Mouse (Mus musculus) spleen, embryonic (tissue): ENCODE results near the gene Eef1akmt2.

Experiments
- CTCF ChIA-PET: fragments of 350-600 bp; sonication (Branson Sonifier 250); formaldehyde crosslinking; loops from one replicate; lab custom pipeline; 2022; lab: Charles Lee

The Eef1akmt2 gene

GRCm38 (mm10) chr7:132873043-132873442 is 20.6 kb upstream of the Eef1akmt2 start:
- CTCF ChIA-PET, result no interaction called here

GRCm38 (mm10) chr7:132866316-132866715 is 13.8 kb upstream of the Eef1akmt2 start:
- CTCF ChIA-PET, result no interaction called here

GRCm38 (mm10) chr7:132859042-132859958 is 6.8 kb upstream of the Eef1akmt2 start, which contains the start of gene Abraxas2:
Gene Abraxas2 (plus strand): TSS chr7:132859225.
- CTCF ChIA-PET, result no interaction called here

GRCm38 (mm10) chr7:132858043-132858608 is 5.7 kb upstream of the Eef1akmt2 start:
- CTCF ChIA-PET, result no interaction called here

GRCm38 (mm10) chr7:132856083-132856482 is 3.6 kb upstream of the Eef1akmt2 start:
- CTCF ChIA-PET, result no interaction called here

- CTCF ChIA-PET, result interaction anchor here (0.6 to 0.7 kb wide), 2 partner anchors 311 to 1440 kb away, joined by 3 to 8 read pairs; no protein-coding TSS in a partner anchor
These were observed 1.5 kb upstream of the Eef1akmt2 start for GRCm38 (mm10) chr7:132853946-132854345.

- CTCF ChIA-PET, result no interaction called here
These were observed 888 bp upstream of the Eef1akmt2 start for GRCm38 (mm10) chr7:132853361-132853760.

- CTCF ChIA-PET, result interaction anchor here (0.6 kb wide), 1 partner anchor 235 kb away, joined by 3 read pairs; no protein-coding TSS in a partner anchor
These were observed 9.3 kb downstream of the Eef1akmt2 start for GRCm38 (mm10) chr7:132843152-132843551.

GRCm38 (mm10) chr7:132842455-132842854 is 10.0 kb downstream of the Eef1akmt2 start:
- CTCF ChIA-PET, result no interaction called here

- CTCF ChIA-PET, result no interaction called here
These were observed 11.2 kb downstream of the Eef1akmt2 start for GRCm38 (mm10) chr7:132841287-132841686.

GRCm38 (mm10) chr7:132830955-132831354 is 21.5 kb downstream of the Eef1akmt2 start:
- CTCF ChIA-PET, result interaction anchor here (0.6 kb wide), 1 partner anchor 46 kb away, joined by 3 read pairs; no protein-coding TSS in a partner anchor

- CTCF ChIA-PET, result no interaction called here
These were observed 28.0 kb downstream of the Eef1akmt2 start for GRCm38 (mm10) chr7:132824346-132825022.

- CTCF ChIA-PET, result no interaction called here
These were observed 28.6 kb downstream of the Eef1akmt2 start for GRCm38 (mm10) chr7:132823832-132824231.

GRCm38 (mm10) chr7:132820692-132821091 is 31.8 kb downstream of the Eef1akmt2 start:
- CTCF ChIA-PET, result no interaction called here

- CTCF ChIA-PET, result interaction anchor here (1.6 kb wide), 1 partner anchor 42 kb away, joined by 3 read pairs; no protein-coding TSS in a partner anchor
These were observed 35.4 kb downstream of the Eef1akmt2 start for GRCm38 (mm10) chr7:132817056-132817455.

GRCm38 (mm10) chr7:132816528-132816927 is 35.9 kb downstream of the Eef1akmt2 start:
- CTCF ChIA-PET, result no interaction called here

- CTCF ChIA-PET, result interaction anchor here (0.7 kb wide), 1 partner anchor 158 kb away, joined by 4 read pairs; no protein-coding TSS in a partner anchor
These were observed 37.4 kb downstream of the Eef1akmt2 start for GRCm38 (mm10) chr7:132815081-132815480.

GRCm38 (mm10) chr7:132814089-132814450 is 38.4 kb downstream of the Eef1akmt2 start:
- CTCF ChIA-PET, result interaction anchor here (0.7 kb wide), 1 partner anchor 157 kb away, joined by 4 read pairs; no protein-coding TSS in a partner anchor

- CTCF ChIA-PET, result interaction anchor here (0.6 kb wide), 1 partner anchor 88 kb away, joined by 3 read pairs; no protein-coding TSS in a partner anchor
These were observed 38.9 kb downstream of the Eef1akmt2 start, which contains the start of gene Fam53b for GRCm38 (mm10) chr7:132813416-132814088. Gene Fam53b (minus strand): TSS chr7:132813886.

GRCm38 (mm10) chr7:132812619-132813415 is 39.7 kb downstream of the Eef1akmt2 start:
- CTCF ChIA-PET, result interaction anchor here (0.6 to 1.1 kb wide), 5 partner anchors 21 to 182 kb away, joined by 3 to 4 read pairs (median 3); no protein-coding TSS in a partner anchor
